Mouse (Mus musculus): ENCODE measurements around the gene 4933402J07Rik. TPM values are rescaled to one million over a fixed set of nuclear protein-coding genes. Genes with fewer than 3 reads are reported as not detected.

4933402J07Rik gene
- not detected in 2 replicates for polyA plus RNA-seq (2015; fragmentation: Nextera tagmentation; extraction: Ambion mirVana)

DNA sequence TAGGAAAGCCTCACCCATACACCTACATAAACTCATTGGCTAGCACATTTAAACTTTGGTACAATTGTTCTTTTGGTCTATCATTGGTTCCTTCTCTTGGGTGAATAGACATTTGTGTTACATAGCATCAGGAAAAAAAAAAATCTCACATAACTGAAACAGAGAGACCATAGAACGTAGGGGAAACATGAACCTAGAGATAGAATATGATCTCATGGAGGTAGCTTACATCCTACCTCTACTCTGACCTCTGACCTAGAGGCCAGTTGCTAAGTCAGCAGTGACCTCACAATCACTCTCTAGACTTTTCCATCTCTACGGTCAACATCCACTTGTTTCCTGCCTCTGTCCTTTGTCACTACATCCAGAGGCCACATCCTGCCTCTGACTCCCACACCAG lies at the start of gene 4933402J07Rik:
4933402J07Rik (plus strand) TSS at position 301 of the 400 bp plus-strand sequence.
- Histone ChIP-seq H3K27me3 (no peaks in the 10 kb centered on the region), H3K9me3 (replicated peaks) (no peaks in the 10 kb centered on the region), H3K9ac (no peak within 1 kb of the TSS), H3K36me3 (no peaks in the 10 kb centered on the region), H3K4me3 (replicated peaks) (no peak within 1 kb of the TSS), H3K27ac (no peak within 1 kb of the TSS), H3K4me2 (no peak within 1 kb of the TSS), H3K4me1 (no peaks in the 10 kb centered on the region)
- ATAC-seq (replicated peaks; ENCODE audit: low FRiP score) = no peak
- WGBS = 70% methylated on average over 2 of the region's 2 CpGs

DNA sequence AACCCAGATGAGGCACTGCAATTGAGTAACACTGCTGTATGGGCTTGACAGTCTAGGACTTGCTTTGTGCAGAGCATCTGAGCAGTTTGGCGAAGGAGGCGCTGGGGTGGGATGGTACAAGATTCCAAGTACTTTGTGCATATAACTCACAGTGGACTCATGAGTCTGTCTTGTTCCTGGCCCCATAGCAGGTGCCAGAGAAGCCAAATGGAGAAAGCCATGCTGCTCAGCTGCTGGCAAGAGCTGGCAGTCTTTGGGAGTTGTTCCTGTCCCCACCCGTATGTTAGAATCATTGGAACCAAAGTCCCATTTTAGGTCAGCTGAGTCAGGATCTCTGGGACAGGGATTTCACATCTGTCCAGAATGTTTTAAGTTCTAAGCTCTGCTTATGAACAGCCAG lies 46.5 kb upstream of the 4933402J07Rik start:
- no peaks in the 10 kb centered on the region for H3K27me3 ChIP-seq
- H3K4me2 ChIP-seq = no peak overlapping the region
- H3K4me1 ChIP-seq = no peaks in the 10 kb centered on the region
- H3K9me3 ChIP-seq (replicated peaks) = no peaks in the 10 kb centered on the region
- ATAC-seq (replicated peaks; ENCODE audit: low FRiP score) = no peak
- H3K36me3 ChIP-seq = no peaks in the 10 kb centered on the region
- H3K4me3 ChIP-seq (replicated peaks) = no peak overlapping the region
- H3K27ac ChIP-seq = no peak overlapping the region
- WGBS = 93% methylated on average over 3 of the region's 3 CpGs
- no peak overlapping the region for H3K9ac ChIP-seq

DNA sequence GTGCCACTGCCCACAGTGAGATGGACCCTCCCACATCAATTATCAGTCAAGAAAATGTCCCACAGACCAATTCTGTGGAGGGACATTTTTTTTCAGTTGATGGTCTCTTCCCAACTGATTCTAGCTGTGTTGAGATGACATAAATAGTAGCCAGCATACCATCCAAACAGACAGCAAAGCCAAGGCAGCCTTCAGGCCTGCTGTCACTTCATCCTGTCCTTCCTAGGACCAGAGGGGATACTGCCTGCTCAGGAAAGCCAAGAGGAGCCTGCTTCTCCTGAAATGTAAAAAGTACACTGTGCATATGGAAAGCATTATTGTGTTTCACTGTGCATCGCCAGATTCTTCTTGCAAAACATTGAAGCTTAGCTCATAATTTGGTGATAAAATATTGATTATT lies 38.6 kb upstream of the 4933402J07Rik start:
- Histone ChIP-seq H3K4me1 (no peaks in the 10 kb centered on the region), H3K4me3 (replicated peaks) (no peak overlapping the region), H3K9me3 (replicated peaks) (no peaks in the 10 kb centered on the region), H3K27ac (no peak overlapping the region), H3K27me3 (no peaks in the 10 kb centered on the region), H3K36me3 (no peaks in the 10 kb centered on the region), H3K4me2 (no peak overlapping the region), H3K9ac (no peak overlapping the region)
- 93% methylated on average over 1 of the region's 1 CpGs for WGBS
- ATAC-seq (replicated peaks; ENCODE audit: low FRiP score) = no peak

- Histone ChIP-seq H3K27ac (no peak overlapping the region), H3K4me2 (no peak overlapping the region), H3K4me1 (no peaks in the 10 kb centered on the region), H3K9me3 (replicated peaks) (no peaks in the 10 kb centered on the region), H3K36me3 (no peaks in the 10 kb centered on the region), H3K4me3 (replicated peaks) (no peak overlapping the region), H3K9ac (no peak overlapping the region), H3K27me3 (no peaks in the 10 kb centered on the region)
- ATAC-seq (replicated peaks; ENCODE audit: low FRiP score) = no peak
- 57% methylated on average over 4 of the region's 4 CpGs for WGBS
Observed at GRCm38 (mm10) chr8:87531176-87531575, 32.5 kb upstream of the 4933402J07Rik start.

DNA sequence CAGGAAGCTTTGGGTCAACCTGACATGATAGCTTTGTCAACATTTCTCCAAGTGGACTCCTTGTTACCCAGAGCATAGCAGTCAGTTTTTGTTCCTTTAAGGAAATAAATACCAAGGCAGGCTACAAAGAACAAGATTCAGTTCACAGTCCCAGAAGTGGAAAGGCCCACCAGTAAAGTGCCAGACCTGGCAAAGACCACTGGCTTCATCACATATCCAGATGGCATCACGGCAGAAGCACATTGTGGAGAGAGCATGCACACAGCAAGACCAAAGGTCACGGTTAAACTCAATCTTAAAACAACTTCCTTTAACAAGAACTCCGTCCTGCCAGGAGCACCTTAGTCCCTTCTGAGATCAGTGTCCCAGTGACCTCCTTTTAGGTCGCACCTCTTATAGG lies 30.2 kb upstream of the 4933402J07Rik start:
- Histone ChIP-seq H3K27ac (no peak overlapping the region), H3K36me3 (no peaks in the 10 kb centered on the region), H3K4me2 (no peak overlapping the region), H3K4me3 (replicated peaks) (no peak overlapping the region), H3K9ac (no peak overlapping the region), H3K27me3 (no peaks in the 10 kb centered on the region), H3K4me1 (0 out of 2 replicates have a peak, but pooled peaks cover 4% of the 10 kb centered on the region), H3K9me3 (replicated peaks) (no peaks in the 10 kb centered on the region)
- no peak for ATAC-seq (replicated peaks; ENCODE audit: low FRiP score)
- 65% methylated on average over 4 of the region's 4 CpGs for WGBS

DNA sequence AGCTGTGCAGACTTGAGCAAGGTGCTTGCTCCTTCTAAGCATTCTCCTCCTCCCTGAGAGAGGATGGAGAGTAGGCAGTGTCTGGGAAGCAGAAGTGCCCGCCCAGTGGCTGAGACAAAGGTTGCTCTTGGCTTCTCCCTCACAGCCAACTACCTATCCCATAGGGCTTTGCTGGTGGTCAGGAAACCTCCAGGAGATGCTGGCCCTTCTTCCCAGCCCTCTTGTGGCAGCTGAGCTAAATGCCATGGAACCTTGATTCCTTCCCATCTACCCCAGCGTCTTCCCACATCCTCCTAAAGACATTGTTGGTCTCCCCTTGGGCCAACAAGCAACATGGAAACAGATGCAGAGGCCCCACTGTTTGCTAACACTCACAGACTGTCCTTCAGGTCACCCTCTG lies 28.8 kb upstream of the 4933402J07Rik start:
- Histone ChIP-seq H3K9ac (no peak overlapping the region), H3K27me3 (peaks cover 2% of the 10 kb centered on the region; the same call in 1 of the 2 replicates), H3K4me3 (replicated peaks) (no peak overlapping the region), H3K9me3 (replicated peaks) (no peaks in the 10 kb centered on the region), H3K4me2 (no peak overlapping the region), H3K36me3 (no peaks in the 10 kb centered on the region), H3K27ac (no peak overlapping the region), H3K4me1 (0 out of 2 replicates have a peak, but pooled peaks cover 4% of the 10 kb centered on the region)
- no peak for ATAC-seq (replicated peaks; ENCODE audit: low FRiP score)
- WGBS = 58% methylated on average over 2 of the region's 2 CpGs

GRCm38 (mm10) chr8:87536615-87537329 lies 26.9 kb upstream of the 4933402J07Rik start:
- H3K9me3 ChIP-seq (replicated peaks) = no peaks in the 10 kb centered on the region
- ATAC-seq (replicated peaks; ENCODE audit: low FRiP score) = peak; percentile 52
- peaks cover 9% of the 10 kb centered on the region for H3K27me3 ChIP-seq
- no peak overlapping the region for H3K9ac ChIP-seq
- H3K36me3 ChIP-seq = no peaks in the 10 kb centered on the region
- 0 out of 2 replicates have a peak, but pooled peaks cover 4% of the 10 kb centered on the region for H3K4me1 ChIP-seq
- no peak overlapping the region for H3K27ac ChIP-seq
- 8% methylated on average over 23 of the region's 23 CpGs for WGBS
- H3K4me3 ChIP-seq (replicated peaks) = no peak overlapping the region
- peak overlapping the region; percentile 35 for H3K4me2 ChIP-seq

- no peak overlapping the region for H3K4me3 ChIP-seq (replicated peaks)
- 0 out of 2 replicates have a peak, but pooled peaks cover 4% of the 10 kb centered on the region for H3K4me1 ChIP-seq
- H3K27ac ChIP-seq = no peak overlapping the region
- H3K36me3 ChIP-seq = no peaks in the 10 kb centered on the region
- 37% methylated on average over 15 of the region's 15 CpGs for WGBS
- no peak overlapping the region for H3K4me2 ChIP-seq
- H3K27me3 ChIP-seq = peaks cover 9% of the 10 kb centered on the region
- no peak for ATAC-seq (replicated peaks; ENCODE audit: low FRiP score)
- no peak overlapping the region for H3K9ac ChIP-seq
- H3K9me3 ChIP-seq (replicated peaks) = 0 out of 2 replicates have a peak, but pooled peaks cover 2% of the 10 kb centered on the region
Observed at GRCm38 (mm10) chr8:87539829-87540394, 23.7 kb upstream of the 4933402J07Rik start.

DNA sequence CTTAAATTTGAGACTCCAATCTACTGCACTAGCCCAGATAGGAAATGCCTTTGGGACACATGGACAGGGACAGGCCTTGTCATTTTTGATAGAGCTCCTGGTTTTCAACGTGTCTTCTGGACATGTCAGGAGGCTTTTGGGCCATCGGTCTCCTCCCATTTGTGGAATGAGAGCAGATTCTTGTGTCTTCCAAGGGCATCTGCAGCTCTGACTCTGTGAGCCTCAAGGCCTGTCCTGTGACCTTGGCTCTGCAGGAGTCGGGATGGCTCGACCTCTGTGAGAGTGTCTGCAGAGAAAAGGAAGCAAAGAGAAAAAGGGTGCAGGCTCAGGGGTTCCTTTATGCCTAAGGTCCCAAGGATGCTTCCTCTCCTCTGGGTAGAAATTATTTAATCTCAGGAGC lies 13.8 kb upstream of the 4933402J07Rik start:
- Histone ChIP-seq H3K27me3 (no peaks in the 10 kb centered on the region), H3K9ac (no peak overlapping the region), H3K9me3 (replicated peaks) (no peaks in the 10 kb centered on the region), H3K4me1 (no peaks in the 10 kb centered on the region), H3K4me3 (replicated peaks) (no peak overlapping the region), H3K36me3 (no peaks in the 10 kb centered on the region), H3K4me2 (no peak overlapping the region), H3K27ac (no peak overlapping the region)
- 59% methylated on average over 4 of the region's 4 CpGs for WGBS
- no peak for ATAC-seq (replicated peaks; ENCODE audit: low FRiP score)

- 36% methylated on average over 1 of the region's 1 CpGs for WGBS
- Histone ChIP-seq H3K27ac (no peak overlapping the region), H3K4me3 (replicated peaks) (no peak overlapping the region), H3K4me1 (no peaks in the 10 kb centered on the region), H3K9me3 (replicated peaks) (no peaks in the 10 kb centered on the region), H3K4me2 (no peak overlapping the region), H3K27me3 (no peaks in the 10 kb centered on the region), H3K9ac (no peak overlapping the region), H3K36me3 (no peaks in the 10 kb centered on the region)
- ATAC-seq (replicated peaks; ENCODE audit: low FRiP score) = no peak
Observed at GRCm38 (mm10) chr8:87552801-87553200, 10.9 kb upstream of the 4933402J07Rik start.

GRCm38 (mm10) chr8:87560801-87561200 lies 2.9 kb upstream of the 4933402J07Rik start:
- no peak for ATAC-seq (replicated peaks; ENCODE audit: low FRiP score)
- H3K27ac ChIP-seq = no peak overlapping the region
- no peaks in the 10 kb centered on the region for H3K9me3 ChIP-seq (replicated peaks)
- H3K4me3 ChIP-seq (replicated peaks) = no peak overlapping the region
- no peak overlapping the region for H3K4me2 ChIP-seq
- WGBS = 52% methylated on average over 2 of the region's 2 CpGs
- no peaks in the 10 kb centered on the region for H3K36me3 ChIP-seq
- H3K4me1 ChIP-seq = no peaks in the 10 kb centered on the region
- H3K9ac ChIP-seq = no peak overlapping the region
- no peaks in the 10 kb centered on the region for H3K27me3 ChIP-seq

DNA sequence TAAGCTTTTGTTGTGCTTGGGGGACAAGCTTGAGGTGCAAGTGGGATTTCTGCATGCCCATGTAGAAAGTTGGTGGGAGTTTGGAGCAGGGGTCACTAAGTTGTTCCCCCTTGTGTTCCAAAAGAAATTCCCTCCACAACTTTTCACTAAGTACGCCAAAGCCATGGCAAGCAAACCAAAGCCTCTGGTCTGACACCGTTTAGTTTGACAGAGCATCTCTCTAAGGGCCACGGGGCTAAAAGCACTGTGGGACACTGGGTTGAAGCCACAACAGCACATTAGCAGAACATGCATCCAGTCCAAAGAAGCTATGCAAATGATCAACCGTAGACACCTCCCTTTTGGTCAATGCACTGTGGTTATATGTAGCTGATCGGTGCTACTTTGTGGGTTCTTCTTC lies 5.5 kb downstream of the 4933402J07Rik start:
- Histone ChIP-seq H3K4me1 (peaks cover 14% of the 10 kb centered on the region), H3K27ac (no peak overlapping the region), H3K4me3 (replicated peaks) (no peak overlapping the region), H3K27me3 (0 out of 2 replicates have a peak, but pooled peaks cover 3% of the 10 kb centered on the region), H3K9me3 (replicated peaks) (no peaks in the 10 kb centered on the region), H3K36me3 (no peaks in the 10 kb centered on the region), H3K4me2 (no peak overlapping the region), H3K9ac (no peak overlapping the region)
- ATAC-seq (replicated peaks; ENCODE audit: low FRiP score) = no peak
- 86% methylated on average over 5 of the region's 5 CpGs for WGBS

Measured in kidney, embryonic 15.5 days (tissue).